Comparison of ENCODE assay signal across 8 mouse cellular contexts in the genomic region with DNA sequence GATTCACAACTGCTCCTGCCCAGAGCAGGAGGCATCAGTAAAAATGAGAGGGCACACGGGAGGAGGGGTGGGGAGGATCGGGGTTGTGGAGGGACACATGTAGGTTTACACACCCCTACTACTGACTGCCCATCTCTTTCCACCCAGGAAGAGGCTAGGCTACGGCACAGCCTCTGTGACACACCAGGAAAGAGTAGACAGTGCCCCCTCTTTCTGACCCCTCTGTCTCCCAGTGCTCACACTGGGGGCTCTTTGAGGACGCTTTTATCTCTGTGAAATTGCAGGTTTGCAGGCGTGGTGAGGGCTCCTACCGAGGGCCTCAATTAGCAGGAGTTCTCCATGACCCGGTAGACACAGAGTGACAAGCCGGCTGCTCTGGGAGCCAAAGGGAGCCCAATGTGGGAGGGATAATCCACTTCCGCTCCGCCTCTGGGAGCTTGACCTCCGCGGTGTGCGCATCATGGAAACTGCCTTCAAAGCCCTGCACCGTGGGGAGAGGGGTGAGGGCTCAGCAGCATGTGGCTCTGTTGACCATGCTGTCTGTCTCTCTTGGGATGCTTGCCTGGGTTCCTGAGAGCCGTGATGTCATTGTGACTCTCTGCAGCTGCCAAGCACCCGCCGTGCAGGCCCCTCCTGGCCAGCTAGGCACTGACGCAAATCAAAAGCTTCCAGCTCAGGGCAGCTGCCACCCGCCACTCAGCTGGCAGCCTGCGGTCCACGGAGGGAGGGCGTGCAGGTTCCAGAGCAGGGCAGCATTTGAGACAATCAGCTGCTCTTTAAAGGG.
A peak's percentile ranks its signal among the peaks of the same experiment; 100 is the strongest.
DNase-seq lines count a peak whose midpoint lies in the region; ATAC-seq and TF ChIP-seq lines count a peak whose summit lies in the region.

No protein-coding gene starts in this region.

- TF ChIP-seq EP300 in CH12.LX (IDR thresholded peaks at IDR 0.05; ENCODE audit: low read length): peak; percentile 83

- dilution Hi-C loops in CH12.LX (cut with MboI; ENCODE audit: extremely low pct_ligation_motif_present, extremely low pct_unique_long_range_greater_than_20kb, low sequenced_read_pairs): no loop called here

- no peak; the same call in 1 of the 2 replicates for TF ChIP-seq POLR2A in CH12.LX (IDR thresholded peaks at IDR 0.05; ENCODE audit: low read depth, low read length)
- no peak for TF ChIP-seq POLR2A in small intestine, adult 2 months (IDR thresholded peaks at IDR 0.05; ENCODE audit: low read depth, low read length)

- TF ChIP-seq CTCF in CH12.LX (conservative IDR thresholded peaks at IDR 0.05 in 1 of 2, IDR thresholded peaks at IDR 0.05 in 1 of 2; ENCODE audit: low read depth in 2 of 2, low read length in 2 of 2): no peak
- TF ChIP-seq CTCF in small intestine, adult 2 months (IDR thresholded peaks at IDR 0.05; ENCODE audit: extremely low read depth, insufficient read length, insufficient replicate concordance, low read depth, low read length): no peak

- H3K36me3 ChIP-seq in CH12.LX (replicated peaks in 1 of 2; ENCODE audit: control insufficient read depth in 1 of 2, insufficient read depth in 1 of 2, low read length in 1 of 2): no peaks in the 10 kb centered on the region
- no peaks in the 10 kb centered on the region for H3K36me3 ChIP-seq in hindbrain, embryonic 15.5 days
- H3K36me3 ChIP-seq in midbrain, embryonic 10.5 days: no peaks in the 10 kb centered on the region
- H3K36me3 ChIP-seq in small intestine, adult 2 months (ENCODE audit: control insufficient read depth, insufficient read depth, low read length): no peaks in the 10 kb centered on the region

- H3K79me2 ChIP-seq in CH12.LX (replicated peaks; ENCODE audit: control insufficient read depth, extremely low read depth, insufficient read depth, poor library complexity, severe bottlenecking): no peaks in the 10 kb centered on the region

- H3K27ac ChIP-seq in CH12.LX (ENCODE audit: insufficient read depth, low read depth): peak overlapping the region; percentile 76
- peak overlapping the region; percentile 71 for H3K27ac ChIP-seq in hindbrain, embryonic 15.5 days (replicated peaks)
- H3K27ac ChIP-seq in midbrain, embryonic 10.5 days (replicated peaks): peak overlapping the region; percentile 80
- peak overlapping the region; percentile 28 for H3K27ac ChIP-seq in small intestine, adult 2 months (ENCODE audit: insufficient read depth, low read depth, low read length)

- peak overlapping the region; percentile 53 for H3K9ac ChIP-seq in CH12.LX (ENCODE audit: insufficient read depth, low read depth)
- no peak overlapping the region for H3K9ac ChIP-seq in hindbrain, embryonic 15.5 days

- H3K27me3 ChIP-seq in CH12.LX (replicated peaks): no peaks in the 10 kb centered on the region
- no peaks in the 10 kb centered on the region for H3K27me3 ChIP-seq in hindbrain, embryonic 15.5 days
- H3K27me3 ChIP-seq in midbrain, embryonic 10.5 days (ENCODE audit: low read depth, poor library complexity, severe bottlenecking): peaks cover 55% of the 10 kb centered on the region
- H3K27me3 ChIP-seq in small intestine, adult 2 months (ENCODE audit: control insufficient read depth, insufficient read depth, low read length): no peaks in the 10 kb centered on the region

- 5% methylated on average over 22 of the region's 22 CpGs for WGBS in hindbrain, embryonic 15.5 days
- 9% methylated on average over 22 of the region's 22 CpGs for WGBS in midbrain, embryonic 10.5 days
- WGBS in small intestine, adult 2 months: 39% methylated on average over 22 of the region's 22 CpGs

- peaks cover 39 to 53% of the 10 kb centered on the region in 2 experiments for H3K4me1 ChIP-seq in CH12.LX (ENCODE audit: control insufficient read depth in 1 of 2, insufficient read depth in 2 of 2)
- H3K4me1 ChIP-seq in hindbrain, embryonic 15.5 days (replicated peaks): peaks cover 25% of the 10 kb centered on the region
- peaks cover 55% of the 10 kb centered on the region for H3K4me1 ChIP-seq in midbrain, embryonic 10.5 days
- H3K4me1 ChIP-seq in small intestine, adult 2 months (ENCODE audit: control insufficient read depth, insufficient read depth, insufficient read length, low read length): peaks cover 16% of the 10 kb centered on the region; the same call in 1 of the 2 replicates

- ATAC-seq in hindbrain, embryonic 15.5 days (ENCODE audit: low FRiP score, low read depth): peak; percentile 54; the same call in 1 of the 2 replicates

- H3K9me3 ChIP-seq in CH12.LX (replicated peaks; ENCODE audit: low read length): peaks cover 15% of the 10 kb centered on the region
- H3K9me3 ChIP-seq in hindbrain, embryonic 15.5 days: no peaks in the 10 kb centered on the region
- no peaks in the 10 kb centered on the region for H3K9me3 ChIP-seq in midbrain, embryonic 10.5 days (replicated peaks)

- DNase-seq in CH12.LX (ENCODE audit: extremely low read depth): peak; percentile 83
- DNase-seq in adrenal gland, postnatal 25 days: peak; percentile 74
- DNase-seq in gastrocnemius, postnatal 10 days: peak; percentile 58
- DNase-seq in left cerebral cortex, adult 9 months (ENCODE audit: low spot score in 2 of 2): peak; percentile 44 to 46
- peak; percentile 78 for DNase-seq in midbrain, embryonic 10.5 days (ENCODE audit: low spot score)
- DNase-seq in ovary, postnatal 10 days (ENCODE audit: low spot score): no peak

- peak overlapping the region in 2 of 3 experiments; percentile 14 for H3K4me3 ChIP-seq in CH12.LX (replicated peaks in 1 of 3; ENCODE audit: low read depth in 2 of 3, low read length in 2 of 3, poor library complexity in 1 of 3)
- no peak overlapping the region for H3K4me3 ChIP-seq in hindbrain, embryonic 15.5 days
- H3K4me3 ChIP-seq in midbrain, embryonic 10.5 days: peak overlapping the region; percentile 39
- no peak overlapping the region for H3K4me3 ChIP-seq in small intestine, adult 2 months (ENCODE audit: low read depth, low read length)

- TF ChIP-seq RAD21 in CH12.LX (IDR thresholded peaks at IDR 0.05; ENCODE audit: low read depth, low read length): peak; percentile 9

- in situ Hi-C loops in CH12.LX (cut with MboI; ENCODE audit: low pct_ligation_motif_present, low pct_unique_long_range_greater_than_20kb, low sequenced_read_pairs): no loop called here

- peak overlapping the region; percentile 14; the same call in 1 of the 2 replicates for H3K4me2 ChIP-seq in CH12.LX (ENCODE audit: insufficient read depth, low read depth, poor library complexity, severe bottlenecking)
- H3K4me2 ChIP-seq in hindbrain, embryonic 15.5 days: peak overlapping the region; percentile 9

TF ChIP-seq in CH12.LX, 34 proteins besides CTCF, POLR2A, EP300 and RAD21 (continues in another document):
- peak; percentile 97 for TF ChIP-seq MAX (IDR thresholded peaks at IDR 0.05; ENCODE audit: low read length)
- no peak for TF ChIP-seq POLR2AphosphoS2 (IDR thresholded peaks at IDR 0.05; ENCODE audit: low read depth, low read length)
- no peak for TF ChIP-seq USF2 (conservative IDR thresholded peaks at IDR 0.05; ENCODE audit: low read depth, low read length)
- peak; percentile 54 for TF ChIP-seq JUN (IDR thresholded peaks at IDR 0.05; ENCODE audit: insufficient read depth, low read depth, low read length)
- TF ChIP-seq TBP (conservative IDR thresholded peaks at IDR 0.05; ENCODE audit: low read depth, low read length): no peak
- TF ChIP-seq IRF4 (IDR thresholded peaks at IDR 0.05; ENCODE audit: low read depth, low read length): peak; percentile 89
- TF ChIP-seq TCF12 (IDR thresholded peaks at IDR 0.05; ENCODE audit: low read depth, low read length): peak; percentile 98
- TF ChIP-seq ETS1 (conservative IDR thresholded peaks at IDR 0.05; ENCODE audit: low read depth, low read length): peak; percentile 99
- peak; percentile 29; the same call in 1 of the 2 replicates for TF ChIP-seq GABPA (IDR thresholded peaks at IDR 0.05; ENCODE audit: insufficient replicate concordance, low read depth, low read length)
- peak; percentile 66; the same call in 1 of the 2 replicates for TF ChIP-seq JUND (conservative IDR thresholded peaks at IDR 0.05; ENCODE audit: low read depth, low read length)
- TF ChIP-seq ELF1 (IDR thresholded peaks at IDR 0.05; ENCODE audit: low read depth, low read length): peak; percentile 51; the same call in 1 of the 2 replicates
- peak; percentile 91 for TF ChIP-seq MXI1 (IDR thresholded peaks at IDR 0.05; ENCODE audit: low read depth, low read length)
- peak; percentile 90 for TF ChIP-seq SIN3A (IDR thresholded peaks at IDR 0.05; ENCODE audit: low read length)
- TF ChIP-seq NRF1 (IDR thresholded peaks at IDR 0.05; ENCODE audit: low read depth, low read length): peak; percentile 46; the same call in 1 of the 2 replicates
- no peak for TF ChIP-seq E2F4 (IDR thresholded peaks at IDR 0.05; ENCODE audit: insufficient replicate concordance, low read depth, low read length)
- peak; percentile 97 for TF ChIP-seq MYC (IDR thresholded peaks at IDR 0.05; ENCODE audit: low read depth, low read length)
- no peak for TF ChIP-seq PAX5 (IDR thresholded peaks at IDR 0.05; ENCODE audit: low read length)
- TF ChIP-seq CHD1 (IDR thresholded peaks at IDR 0.05; ENCODE audit: low read depth, low read length): peak; percentile 62
- peak; percentile 45; the same call in 1 of the 2 replicates for TF ChIP-seq MAZ (IDR thresholded peaks at IDR 0.05; ENCODE audit: low read depth, low read length)
- no peak; the same call in 1 of the 2 replicates for TF ChIP-seq RCOR1 (conservative IDR thresholded peaks at IDR 0.05; ENCODE audit: low read depth, low read length)
- TF ChIP-seq ZC3H11A (IDR thresholded peaks at IDR 0.05; ENCODE audit: low read depth, low read length): no peak
- TF ChIP-seq UBTF (IDR thresholded peaks at IDR 0.05; ENCODE audit: low read depth, low read length): no peak; the same call in 1 of the 2 replicates
- TF ChIP-seq ZKSCAN1 (IDR thresholded peaks at IDR 0.05; ENCODE audit: borderline replicate concordance, low read depth, low read length): no peak
- TF ChIP-seq USF1 (IDR thresholded peaks at IDR 0.05; ENCODE audit: low read depth, low read length): no peak
- TF ChIP-seq MEF2A (IDR thresholded peaks at IDR 0.05; ENCODE audit: borderline replicate concordance, low read depth, low read length): peak; percentile 79; the same call in 1 of the 2 replicates
- no peak for TF ChIP-seq HCFC1 (IDR thresholded peaks at IDR 0.05; ENCODE audit: low read depth, low read length)
- peak; percentile 69 for TF ChIP-seq CHD2 (IDR thresholded peaks at IDR 0.05; ENCODE audit: low read length)
- TF ChIP-seq ZNF384 (IDR thresholded peaks at IDR 0.05; ENCODE audit: low read depth, low read length): no peak
- TF ChIP-seq ZMIZ1 (IDR thresholded peaks at IDR 0.05; ENCODE audit: low read depth, low read length): peak; percentile 69; the same call in 1 of the 2 replicates
- peak; percentile 41; the same call in 1 of the 2 replicates for TF ChIP-seq MAFK (IDR thresholded peaks at IDR 0.05; ENCODE audit: insufficient replicate concordance, low read length)
- TF ChIP-seq NELFE (IDR thresholded peaks at IDR 0.05; ENCODE audit: low read depth, low read length): no peak; the same call in 1 of the 2 replicates

Comparison
In these comparisons a context has a peak if more than half of its experiments do, and no peak if none do; other contexts are left out.
1. H3K27ac ChIP-seq: peak in every context shown above with its lines; median percentile 80 in midbrain, embryonic 10.5 days; 76 in CH12.LX; 71 in hindbrain, embryonic 15.5 days; 28 in small intestine, adult 2 months.
2. H3K4me3 ChIP-seq: peak in CH12.LX (2 of 3) and midbrain, embryonic 10.5 days (single experiment); none in hindbrain, embryonic 15.5 days (single experiment) and small intestine, adult 2 months (single experiment).